Mouse (Mus musculus) retina, postnatal 1 day (tissue): ENCODE data around the gene Bub3.
A peak's percentile ranks its signal among the peaks of the same experiment; 100 is the strongest.

Experiments used
- DNase-seq: peaks from one replicate; pipeline ENCODE4 v3.0.0-alpha.2; 2012

Bub3 gene

DNA sequence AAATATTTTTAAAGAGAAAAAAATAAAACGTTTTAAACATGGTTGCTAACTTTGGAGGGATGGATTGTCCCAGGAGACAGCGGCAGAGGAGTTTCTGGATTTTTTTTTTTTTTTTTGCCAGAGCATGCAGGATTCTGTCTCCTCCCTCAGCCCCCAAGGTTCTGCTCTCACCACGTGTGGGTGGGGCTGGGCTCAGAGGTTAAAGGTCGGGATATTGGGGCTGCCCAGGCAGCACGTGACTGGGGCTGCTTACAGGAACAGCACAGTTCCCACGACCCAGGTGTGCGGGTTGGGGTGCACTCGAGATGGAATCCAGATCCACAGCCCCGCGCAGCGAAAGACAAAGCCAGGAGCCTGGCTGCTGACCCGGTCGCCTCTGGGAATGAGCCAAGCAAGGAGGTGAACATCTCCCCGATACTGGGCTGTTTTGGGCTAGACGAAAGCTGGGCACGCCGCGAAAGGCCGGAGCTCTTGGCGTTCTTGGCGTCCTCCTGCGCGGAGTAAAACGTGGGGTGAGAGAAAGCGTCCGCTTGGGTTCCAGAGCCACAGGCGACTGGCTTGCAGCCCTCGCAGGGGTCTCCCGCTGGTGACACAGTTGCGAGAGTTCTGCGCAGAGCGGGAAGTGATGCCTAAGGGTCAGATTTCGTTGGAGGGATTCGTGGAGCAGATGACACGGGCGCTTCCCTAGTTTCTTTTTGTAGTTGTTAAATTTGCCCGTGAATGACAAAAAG is 3.3 kb upstream of the Bub3 start:
- DNase-seq: peak; percentile 55

DNA sequence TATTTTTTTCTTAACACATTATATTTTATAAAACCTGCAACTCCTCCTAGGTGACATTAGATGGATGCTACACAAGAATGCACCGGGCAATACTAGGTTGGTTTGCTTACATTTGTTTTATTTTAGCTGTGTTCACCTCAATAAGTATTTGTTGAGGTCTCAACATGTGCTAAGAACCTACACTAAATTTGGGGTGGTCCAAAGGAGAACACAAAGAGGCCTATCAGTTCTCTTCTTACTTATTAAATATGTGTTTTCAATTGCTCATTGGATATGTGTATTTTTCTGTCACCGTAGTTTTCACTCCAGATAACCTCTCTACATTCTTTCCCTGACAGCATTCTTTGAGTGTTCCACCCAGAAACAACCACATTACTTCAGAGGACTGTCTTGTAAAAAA is 2.3 kb upstream of the Bub3 start:
- no peak for DNase-seq

DNA sequence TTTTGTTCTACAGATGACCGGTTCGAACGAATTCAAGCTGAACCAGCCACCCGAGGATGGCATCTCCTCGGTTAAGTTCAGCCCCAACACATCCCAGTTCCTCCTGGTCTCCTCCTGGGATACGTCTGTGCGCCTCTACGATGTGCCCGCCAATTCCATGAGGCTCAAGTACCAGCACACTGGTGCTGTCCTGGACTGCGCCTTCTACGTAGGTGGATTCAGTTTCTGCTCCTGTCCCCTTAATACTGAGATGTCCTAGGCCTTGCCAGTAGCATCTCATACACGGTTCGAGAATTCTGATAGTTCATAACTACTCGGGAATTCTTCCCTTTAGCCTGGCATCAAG is 648 bp downstream of the Bub3 start:
- DNase-seq: no peak

DNA sequence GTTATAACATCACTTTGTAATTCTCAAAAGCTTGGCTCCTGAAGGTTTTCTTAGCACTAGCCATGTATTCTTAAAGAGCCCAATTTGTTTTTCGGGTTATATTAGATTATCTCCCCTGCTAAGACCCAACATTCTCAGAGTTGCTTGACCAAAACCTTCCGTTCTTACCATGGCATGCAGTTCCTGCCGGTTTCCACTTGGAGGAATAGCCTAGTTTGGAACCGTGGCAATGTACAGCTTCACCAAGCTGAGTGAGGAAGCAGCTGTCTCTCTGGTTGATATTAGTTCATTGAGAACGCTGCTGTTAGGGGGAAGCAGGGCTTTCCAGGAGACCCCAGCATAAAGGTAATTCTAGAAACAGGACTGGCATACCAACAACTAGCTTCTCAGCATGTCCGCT is 15.2 kb downstream of the Bub3 start:
- no peak for DNase-seq

DNA sequence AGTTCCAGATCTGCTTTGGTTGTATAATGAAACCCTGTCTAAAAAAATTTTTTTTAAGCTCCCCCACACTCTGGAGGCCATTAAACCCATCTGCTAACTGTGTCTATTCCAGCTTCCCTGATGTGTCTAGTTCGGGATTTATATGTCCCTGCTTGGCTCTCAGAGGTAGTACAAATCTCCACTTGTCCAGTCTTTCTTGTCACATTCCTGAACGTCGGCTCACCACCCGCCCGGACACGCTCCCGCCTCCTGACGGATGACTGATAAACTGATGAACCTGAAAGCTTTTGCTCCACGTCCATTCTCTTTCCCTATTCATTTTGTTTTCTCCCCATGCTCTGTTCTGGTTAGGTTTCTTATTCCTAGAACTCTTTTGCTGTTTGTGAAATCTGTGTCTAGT is 22.2 kb downstream of the Bub3 start:
- DNase-seq: no peak

DNA sequence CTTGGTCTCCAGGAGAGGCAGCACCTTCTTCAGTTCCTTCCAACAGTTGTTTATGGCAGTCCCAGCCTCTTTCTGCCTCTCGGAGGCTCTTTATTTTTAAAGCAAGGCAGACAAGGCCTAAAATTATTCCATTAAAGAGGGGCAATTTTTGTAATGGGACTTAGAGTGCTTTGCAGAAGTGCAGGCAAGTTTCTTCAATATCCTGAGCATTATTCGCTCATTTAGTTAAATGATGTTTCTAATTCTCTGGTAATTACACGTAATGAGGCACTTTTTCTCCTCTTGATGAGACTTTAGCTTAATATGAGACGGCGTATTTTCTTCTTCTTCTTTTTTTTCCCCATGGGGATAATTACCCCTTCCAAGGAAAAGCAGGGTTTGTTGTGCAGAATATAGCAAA is 25.5 kb downstream of the Bub3 start:
- no peak for DNase-seq

DNA sequence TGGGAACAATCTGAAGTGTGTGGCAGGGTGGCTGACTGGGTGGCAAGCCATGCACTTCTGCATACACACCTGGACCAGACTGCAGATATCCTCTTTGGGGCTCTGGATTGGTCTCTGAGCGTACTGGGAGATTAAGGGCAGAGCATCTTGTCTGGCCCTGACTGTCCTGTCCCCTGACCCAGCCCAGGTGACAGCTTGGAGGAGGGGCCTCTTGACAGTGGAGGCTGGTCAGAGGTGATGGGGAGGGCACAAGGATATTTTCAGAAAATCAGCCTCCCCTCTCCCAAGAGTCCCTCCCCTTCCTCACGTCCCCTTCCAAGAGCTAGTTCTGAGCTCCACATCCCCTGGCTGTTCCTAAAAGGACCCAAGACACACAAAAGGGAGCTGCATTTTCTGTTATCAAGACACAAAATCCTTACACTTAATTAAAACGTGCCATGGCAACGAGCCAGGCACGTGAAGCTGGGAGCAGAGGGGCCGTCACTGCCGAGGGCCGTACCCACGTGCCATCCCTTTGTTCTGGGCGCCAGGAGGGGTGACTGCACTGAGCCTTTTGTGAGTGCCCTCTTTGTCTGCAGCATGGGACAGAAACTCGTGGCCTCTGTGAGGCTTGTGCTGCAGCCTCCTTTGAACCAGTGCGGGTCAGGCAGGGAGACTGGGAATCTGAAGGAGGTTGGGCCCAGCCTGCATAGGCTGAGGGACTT is 37.9 kb downstream of the Bub3 start:
- DNase-seq: peak; percentile 87

DNA sequence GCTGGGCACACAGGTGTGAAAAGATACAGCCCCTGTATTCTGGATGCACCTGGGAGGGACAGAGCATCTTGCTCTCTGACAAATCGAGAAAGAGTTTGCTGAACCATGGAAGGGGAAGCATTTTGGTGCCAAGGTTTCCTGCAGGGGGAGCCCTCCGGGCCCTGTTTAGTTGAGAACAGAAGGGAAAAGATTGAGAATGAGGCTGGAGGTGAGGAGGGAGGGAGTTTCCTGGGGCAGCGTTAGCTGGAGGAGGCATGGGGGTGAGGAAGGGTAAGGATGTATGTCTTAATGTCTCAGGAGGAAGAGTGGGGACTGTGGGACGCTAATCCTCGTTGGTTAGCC is 38.4 kb downstream of the Bub3 start:
- DNase-seq: peak; percentile 73

DNA sequence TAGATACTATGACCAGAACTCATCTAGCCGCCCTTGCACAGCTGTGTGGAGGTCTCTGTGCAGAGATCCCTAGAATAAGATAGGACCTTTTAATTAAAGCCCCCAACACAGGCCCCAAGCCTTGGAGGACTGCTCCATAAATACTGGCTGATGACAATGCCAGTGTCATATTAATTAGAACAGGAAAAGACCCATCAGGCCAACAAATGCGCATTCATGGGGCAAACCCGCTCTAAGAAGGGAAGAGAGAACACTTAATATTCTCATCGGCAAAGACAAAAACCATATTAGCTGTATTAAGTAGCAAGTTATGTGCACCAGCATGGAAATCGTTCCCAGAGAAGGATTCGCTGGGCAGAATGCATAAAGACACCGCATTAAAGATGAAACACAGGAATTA is 42.1 kb downstream of the Bub3 start:
- peak; percentile 84 for DNase-seq

DNA sequence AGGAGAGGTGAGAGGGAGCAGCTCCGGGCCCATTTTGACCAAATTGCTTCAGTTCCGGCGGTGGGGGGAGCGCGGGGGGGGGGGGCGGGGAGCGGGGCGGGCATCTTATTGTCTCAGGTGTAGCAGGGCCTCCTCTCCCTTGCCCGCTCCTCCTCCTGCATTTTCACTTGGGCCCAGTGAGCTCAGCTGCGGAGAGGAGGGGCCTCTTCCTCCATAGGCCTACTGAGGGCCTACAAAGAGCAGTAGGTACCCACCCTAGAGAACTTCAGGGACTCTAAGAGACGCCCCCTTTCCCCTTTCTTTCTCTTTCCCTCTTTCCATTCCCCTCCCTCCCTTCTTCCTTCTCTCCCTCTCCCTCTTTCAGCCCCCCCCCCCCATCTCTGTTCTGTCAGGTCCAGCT is 43.2 kb downstream of the Bub3 start:
- no peak for DNase-seq

DNA sequence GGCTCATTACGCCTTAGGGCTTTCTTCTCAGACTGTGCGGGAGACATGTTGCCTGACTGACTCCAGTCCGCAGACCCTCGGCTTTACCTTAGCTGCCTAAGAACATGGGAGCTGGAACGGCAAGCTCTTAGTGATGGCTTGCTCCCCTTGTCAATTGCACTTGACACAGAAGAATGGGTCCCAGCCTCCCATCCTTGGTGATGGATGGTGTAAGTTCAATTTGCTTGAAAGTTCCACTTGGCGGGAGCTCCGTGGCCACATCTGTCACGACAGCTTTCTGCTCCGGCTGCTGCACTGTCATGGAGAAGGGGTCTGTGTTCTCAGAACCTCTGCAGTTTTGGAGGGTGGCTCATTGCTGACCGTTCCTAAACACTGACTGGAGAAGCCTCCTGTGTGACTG is 44.9 kb downstream of the Bub3 start:
- no peak for DNase-seq

DNA sequence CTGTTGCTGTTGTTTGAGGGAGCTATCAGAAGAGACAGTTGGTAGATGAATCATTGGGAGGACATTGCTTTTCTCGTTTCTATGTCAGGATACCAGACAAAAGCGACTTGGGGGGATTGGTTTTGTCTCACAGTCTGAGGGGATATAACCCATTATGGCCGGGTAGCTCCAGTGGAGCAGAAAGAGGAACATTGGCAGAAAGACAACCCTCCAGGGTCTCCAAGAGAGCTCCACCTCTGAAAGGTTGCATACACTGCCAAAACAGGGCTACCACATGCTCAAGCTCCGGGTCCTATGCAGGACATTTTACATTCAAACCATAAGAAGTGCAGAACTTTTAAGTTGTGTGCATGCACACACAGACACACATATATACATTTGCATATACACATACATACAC is 45.5 kb downstream of the Bub3 start:
- no peak for DNase-seq

DNA sequence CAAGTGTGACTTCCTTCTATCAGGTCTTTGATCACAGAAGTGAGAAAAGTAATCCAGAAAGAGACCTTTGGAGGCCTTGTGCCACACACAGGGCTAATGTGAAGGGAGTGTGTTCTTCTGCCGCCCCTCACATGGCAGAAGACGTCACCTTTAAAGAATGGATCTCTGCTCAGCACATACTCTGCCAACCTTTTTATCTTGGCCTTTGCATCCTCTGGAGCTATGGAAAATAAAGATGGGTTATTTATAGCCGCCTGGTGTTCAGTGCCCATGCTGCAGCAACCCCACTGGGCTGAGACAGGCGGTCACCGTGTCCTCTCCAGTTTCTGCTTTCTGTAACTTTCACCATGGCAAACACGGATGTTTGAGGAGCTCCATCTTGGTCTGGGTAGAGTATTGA is 48.0 kb downstream of the Bub3 start:
- no peak for DNase-seq

DNA sequence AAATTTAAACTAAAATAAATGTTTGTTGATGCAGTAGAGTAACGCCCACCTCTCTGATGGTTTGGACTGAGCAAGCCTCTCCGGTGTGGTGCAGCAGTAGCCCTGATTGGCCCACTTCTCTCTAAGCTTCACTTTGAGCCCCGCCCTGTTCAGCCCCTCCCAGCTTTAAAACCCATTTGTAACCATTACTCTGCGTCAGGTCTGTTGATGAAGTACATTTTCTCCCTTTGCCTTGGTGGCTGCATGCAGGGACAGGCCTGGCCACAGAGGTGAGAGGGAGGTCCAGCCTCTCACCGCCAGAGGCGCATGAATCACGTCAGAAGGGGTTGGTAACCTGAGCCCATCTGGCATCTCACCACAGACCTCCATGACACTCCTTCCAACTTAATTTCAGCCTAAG is 49.7 kb downstream of the Bub3 start:
- DNase-seq: no peak
